Mouse (Mus musculus) liver, adult 10 weeks (tissue): Measurements from ENCODE around the gene Schip1. TPM values are rescaled to one million over a fixed set of nuclear protein-coding genes. Genes with fewer than 3 reads are reported as not detected.

Experiments used
- polyA plus RNA-seq: library from polyadenylated mRNA; stranded (reverse); fragments of 350-450 nt; fragmentation: Illumina TruSeq; extraction: RNeasy Lipid Tissue Mini Kit (QIAGEN cat#74804); gene quantifications from one replicate; pipeline ENCODE4 v1.2.3, GENCODE M21; 2014; ENCODE audit warnings: low read depth, low replicate concordance

Gene Schip1
- polyA plus RNA-seq: 1.2 TPM

GRCm38 (mm10) chr3:68064731-68065130 is at the start of gene Schip1:
Schip1 (plus strand) TSS chr3:68064802.

Other genes with a start within 250 kb of the Schip1 start
- not detected for gene Iqcj, start 172.6 kb upstream of the Schip1 start, polyA plus RNA-seq
- not detected for gene Iqschfp, start 172.6 kb upstream of the Schip1 start, polyA plus RNA-seq